Mouse (Mus musculus): ENCODE measurements around the gene Fbln2.
"Not testable (repeated sequence)": the region's sequence is repeated elsewhere in the genome, so short reads cannot be mapped to it uniquely, and the experiment has no call there.

- not testable (repeated sequence) for TF ChIP-seq POLR2A (IDR thresholded peaks at IDR 0.05; ENCODE audit: insufficient read depth, low read depth, low read length); CTCF (IDR thresholded peaks at IDR 0.05)
Observed at GRCm38 (mm10) chr6:91212155-91212554, at the start of gene Fbln2.

Measured in heart, adult 2 months (tissue).